8 mouse cellular contexts compared by ENCODE assay signal in genomic region chr12:91625013-91625412, GRCm38 (mm10). TPM values are rescaled to one million over a fixed set of nuclear protein-coding genes. Genes with fewer than 3 reads are reported as not detected.
DNase-seq lines count a peak whose midpoint lies in the region; ATAC-seq and TF ChIP-seq lines count a peak whose summit lies in the region.
"Had no signal": no experiment of that assay in that cellular context is flagged by ENCODE, and none has a peak within 500 bp of the region (broad histone marks: within the 10 kb centered on the region; RNA-seq: fewer than 3 reads in every experiment).

No protein-coding gene starts in this region.

- 0 out of 2 replicates have a peak, but pooled peaks have one; percentile 46 for ATAC-seq in G1E (ENCODE audit: extremely low read depth, insufficient number of reproducible peaks, low FRiP score, poor library complexity, severe bottlenecking)
- no peak for ATAC-seq in lung, embryonic 14.5 days (ENCODE audit: insufficient read depth)
- ATAC-seq in neural tube, embryonic 15.5 days (ENCODE audit: low FRiP score): no peak
- ATAC-seq in intestine, embryonic 15.5 days: no peak

- 71% methylated on average over 1 of the region's 1 CpGs for WGBS in lung, embryonic 14.5 days
- 74% methylated on average over 1 of the region's 1 CpGs for WGBS in neural tube, embryonic 15.5 days
- WGBS in intestine, embryonic 15.5 days: 82% methylated on average over 1 of the region's 1 CpGs

- DNase-seq in layer of hippocampus, adult 9-10 months (ENCODE audit: low spot score): peak; percentile 26
- no peak for DNase-seq in layer of hippocampus, postnatal 14 days (ENCODE audit: low spot score in 2 of 2)
- peak; percentile 34 for DNase-seq in G1E (ENCODE audit: low spot score)
- peak; percentile 44 to 64 for DNase-seq in adrenal gland, postnatal 36 days
- DNase-seq in lung, embryonic 14.5 days: peak; percentile 52

- H3K36me3 ChIP-seq in G1E (replicated peaks): no peaks in the 10 kb centered on the region
- H3K36me3 ChIP-seq in lung, embryonic 14.5 days (ENCODE audit: insufficient read depth): no peaks in the 10 kb centered on the region
- no peaks in the 10 kb centered on the region for H3K36me3 ChIP-seq in neural tube, embryonic 15.5 days
- H3K36me3 ChIP-seq in intestine, embryonic 15.5 days: no peaks in the 10 kb centered on the region
- H3K36me3 ChIP-seq: limb, embryonic 13.5 days had no signal

- H3K4me3 ChIP-seq in G1E (ENCODE audit: low read depth, low read length): no peak overlapping the region
- no peak overlapping the region for H3K4me3 ChIP-seq in lung, embryonic 14.5 days (ENCODE audit: low read depth, low read length)
- H3K4me3 ChIP-seq in neural tube, embryonic 15.5 days (replicated peaks): no peak overlapping the region
- no peak overlapping the region for H3K4me3 ChIP-seq in intestine, embryonic 15.5 days (replicated peaks)
- H3K4me3 ChIP-seq: limb, embryonic 13.5 days had no signal

- no peak overlapping the region for H3K9ac ChIP-seq in lung, embryonic 14.5 days
- no peak overlapping the region for H3K9ac ChIP-seq in neural tube, embryonic 15.5 days (replicated peaks)
- H3K9ac ChIP-seq in intestine, embryonic 15.5 days: no peak overlapping the region
- H3K9ac ChIP-seq: limb, embryonic 13.5 days had no signal

- H3K27me3 ChIP-seq in G1E (ENCODE audit: insufficient read depth, low read length): peaks cover 8% of the 10 kb centered on the region
- no peaks in the 10 kb centered on the region for H3K27me3 ChIP-seq in lung, embryonic 14.5 days (ENCODE audit: insufficient read depth, low read length)
- no peaks in the 10 kb centered on the region for H3K27me3 ChIP-seq in neural tube, embryonic 15.5 days (replicated peaks)
- no peaks in the 10 kb centered on the region for H3K27me3 ChIP-seq in intestine, embryonic 15.5 days (replicated peaks)
- H3K27me3 ChIP-seq: limb, embryonic 13.5 days had no signal

- TF ChIP-seq CTCF in G1E (IDR thresholded peaks at IDR 0.05; ENCODE audit: low read depth, low read length): peak; percentile 79
- peak; percentile 66 for TF ChIP-seq CTCF in lung, embryonic 14.5 days (IDR thresholded peaks at IDR 0.05; ENCODE audit: low read depth)

- no peak overlapping the region for H3K27ac ChIP-seq in lung, embryonic 14.5 days (ENCODE audit: low read depth)
- no peak overlapping the region for H3K27ac ChIP-seq in neural tube, embryonic 15.5 days (replicated peaks)
- no peak overlapping the region for H3K27ac ChIP-seq in intestine, embryonic 15.5 days
- H3K27ac ChIP-seq: limb, embryonic 13.5 days had no signal

- H3K4me1 ChIP-seq in G1E (ENCODE audit: insufficient read depth, low read depth, low read length): peaks cover 4% of the 10 kb centered on the region; the same call in 1 of the 2 replicates
- H3K4me1 ChIP-seq in lung, embryonic 14.5 days (ENCODE audit: insufficient read depth): no peaks in the 10 kb centered on the region
- no peaks in the 10 kb centered on the region for H3K4me1 ChIP-seq in neural tube, embryonic 15.5 days
- H3K4me1 ChIP-seq in intestine, embryonic 15.5 days (replicated peaks): no peaks in the 10 kb centered on the region
- H3K4me1 ChIP-seq: limb, embryonic 13.5 days had no signal

- no peak overlapping the region for H3K4me2 ChIP-seq in lung, embryonic 14.5 days
- H3K4me2 ChIP-seq in neural tube, embryonic 15.5 days: no peak overlapping the region
- no peak overlapping the region for H3K4me2 ChIP-seq in intestine, embryonic 15.5 days (replicated peaks)
- H3K4me2 ChIP-seq: limb, embryonic 13.5 days had no signal

- H3K9me3 ChIP-seq in G1E (replicated peaks): no peaks in the 10 kb centered on the region
- no peaks in the 10 kb centered on the region for H3K9me3 ChIP-seq in lung, embryonic 14.5 days (ENCODE audit: low read depth, low read length)
- no peaks in the 10 kb centered on the region for H3K9me3 ChIP-seq in neural tube, embryonic 15.5 days (replicated peaks)
- no peaks in the 10 kb centered on the region for H3K9me3 ChIP-seq in intestine, embryonic 15.5 days

RNA-seq across cellular contexts. Expression of gene Gtf2a1, which starts 34.7 kb away (rescaled TPM):
- 10 to 100 TPM; 47.1 to 51.6 TPM for total RNA-seq in layer of hippocampus, postnatal 14 days (2021)
- total RNA-seq in G1E (2014; fragmentation: Nextera tagmentation) (153 and 157 TPM in 2 replicates), G1E (2017) (62.3 and 76.3 TPM in 2 replicates)
- 10.3 and 13.5 TPM in 2 replicates for polyA plus RNA-seq in G1E (2012)
- total RNA-seq in adrenal gland, postnatal 36 days (2021): 10 to 100 TPM; 34.9 to 51.0 TPM
- 36.1 and 38.2 TPM in 2 replicates for polyA plus RNA-seq in lung, embryonic 14.5 days (2014; fragmentation: Nextera tagmentation; extraction: Ambion mirVana)
- polyA plus RNA-seq in neural tube, embryonic 15.5 days (2015; fragmentation: Nextera tagmentation; extraction: Ambion mirVana): 53.3 and 54.9 TPM in 2 replicates
- 34.6 and 37.5 TPM in 2 replicates for polyA plus RNA-seq in intestine, embryonic 15.5 days (2015; fragmentation: Nextera tagmentation; extraction: Ambion mirVana)

Comparison
In these comparisons a context has a peak if more than half of its experiments do, and no peak if none do; other contexts are left out.
1. DNase-seq: peak in layer of hippocampus, adult 9-10 months (single experiment), G1E (single experiment), adrenal gland, postnatal 36 days (2 of 2) and lung, embryonic 14.5 days (single experiment); none in layer of hippocampus, postnatal 14 days (0 of 2).